Comparison of ENCODE assay signal across 18 mouse cellular contexts in genomic region chr5:4273001-4273400, GRCm38 (mm10).
DNase-seq lines count a peak whose midpoint lies in the region; ATAC-seq and TF ChIP-seq lines count a peak whose summit lies in the region.
"Had no signal": no experiment of that assay in that cellular context is flagged by ENCODE, and none has a peak within 500 bp of the region (broad histone marks: within the 10 kb centered on the region; RNA-seq: fewer than 3 reads in every experiment).

No protein-coding gene starts in this region.

- 0 out of 2 replicates have a peak overlapping the region, but pooled peaks have one; percentile 24 for H3K27ac ChIP-seq in heart, embryonic 11.5 days (ENCODE audit: low read depth, low read length)
- no peak overlapping the region for H3K27ac ChIP-seq in kidney, embryonic 16.5 days (ENCODE audit: low read length)
- H3K27ac ChIP-seq: hindbrain, embryonic 15.5 days; limb, embryonic 13.5 days; midbrain, embryonic 12.5 days had no signal

- H3K9ac ChIP-seq in heart, embryonic 11.5 days (ENCODE audit: low read depth, low read length): no peak overlapping the region
- H3K9ac ChIP-seq in kidney, embryonic 16.5 days (replicated peaks; ENCODE audit: low read length): no peak overlapping the region
- H3K9ac ChIP-seq: hindbrain, embryonic 15.5 days; limb, embryonic 13.5 days; midbrain, embryonic 12.5 days had no signal

- 59% methylated on average over 5 of the region's 5 CpGs for WGBS in heart, embryonic 11.5 days (ENCODE audit: insufficient replicate concordance)
- WGBS in kidney, embryonic 16.5 days: 63% methylated on average over 5 of the region's 5 CpGs

- intact Hi-C loops in heart, postnatal 25 days (cut with DNase I): no loop called here

- TF ChIP-seq CTCF in brain, embryonic 14.5 days (IDR thresholded peaks at IDR 0.05; ENCODE audit: borderline replicate concordance, extremely low read depth, insufficient read depth, insufficient read length): no peak

- TF ChIP-seq POLR2A in brain, embryonic 14.5 days (IDR thresholded peaks at IDR 0.05; ENCODE audit: borderline replicate concordance, extremely low read depth, insufficient read depth, insufficient read length, poor library complexity, severe bottlenecking): no peak

- ATAC-seq in heart, embryonic 11.5 days (replicated peaks; ENCODE audit: insufficient number of reproducible peaks, low FRiP score, low TSS enrichment): no peak; the same call in 1 of the 2 replicates
- ATAC-seq in kidney, embryonic 16.5 days (ENCODE audit: low FRiP score, low TSS enrichment): 0 out of 2 replicates have a peak, but pooled peaks have one; percentile 23
- ATAC-seq: activated CD4-positive, CD25-positive, alpha-beta regulatory T cell, adult 4 months; CD4-positive, CD25-positive, alpha-beta regulatory T cell, adult 4 months had no signal

- no peaks in the 10 kb centered on the region for H3K9me3 ChIP-seq in heart, embryonic 11.5 days (replicated peaks; ENCODE audit: control insufficient read depth, low read length)
- no peaks in the 10 kb centered on the region for H3K9me3 ChIP-seq in kidney, embryonic 16.5 days (ENCODE audit: low read length)
- H3K9me3 ChIP-seq: hindbrain, embryonic 15.5 days; limb, embryonic 13.5 days; midbrain, embryonic 12.5 days had no signal

- H3K27me3 ChIP-seq in heart, embryonic 11.5 days (ENCODE audit: control insufficient read depth, insufficient read depth, low read length): no peaks in the 10 kb centered on the region
- H3K27me3 ChIP-seq in kidney, embryonic 16.5 days (ENCODE audit: insufficient read depth, low read length): no peaks in the 10 kb centered on the region
- H3K27me3 ChIP-seq: hindbrain, embryonic 15.5 days; limb, embryonic 13.5 days; midbrain, embryonic 12.5 days had no signal

- no peak overlapping the region for H3K4me3 ChIP-seq in heart, embryonic 11.5 days (ENCODE audit: low read depth, low read length)
- H3K4me3 ChIP-seq in kidney, embryonic 16.5 days (ENCODE audit: low read length): no peak overlapping the region
- H3K4me3 ChIP-seq: hindbrain, embryonic 15.5 days; limb, embryonic 13.5 days; midbrain, embryonic 12.5 days had no signal

- no peak overlapping the region for H3K4me2 ChIP-seq in heart, embryonic 11.5 days
- H3K4me2 ChIP-seq in kidney, embryonic 16.5 days (replicated peaks; ENCODE audit: low read depth, low read length): no peak overlapping the region
- H3K4me2 ChIP-seq: hindbrain, embryonic 15.5 days; limb, embryonic 13.5 days; midbrain, embryonic 12.5 days had no signal

- H3K4me1 ChIP-seq in heart, embryonic 11.5 days (ENCODE audit: control insufficient read depth, insufficient read depth, low read length): peaks cover 3% of the 10 kb centered on the region; the same call in 1 of the 2 replicates
- no peaks in the 10 kb centered on the region for H3K4me1 ChIP-seq in kidney, embryonic 16.5 days (ENCODE audit: insufficient read depth, low read length)
- H3K4me1 ChIP-seq: hindbrain, embryonic 15.5 days; limb, embryonic 13.5 days; midbrain, embryonic 12.5 days had no signal

- DNase-seq in heart, postnatal 25 days (ENCODE audit: low spot score): no peak
- DNase-seq in kidney, postnatal 25 days: no peak
- DNase-seq in 3T3-L1 (ENCODE audit: low read depth, low spot score): peak; percentile 52
- peak; percentile 8 for DNase-seq in brain, embryonic 14.5 days (ENCODE audit: low read depth)
- DNase-seq in ovary, postnatal 36 days (ENCODE audit: low spot score): no peak
- DNase-seq in ovary, postnatal 14 days (ENCODE audit: low spot score): no peak
- DNase-seq: cerebellum, adult 18-20 months; embryo, embryonic 11 days; gastrocnemius, postnatal 25 days; right cerebral cortex, postnatal 25 days; thymus, adult 2 months had no signal

- H3K36me3 ChIP-seq in heart, embryonic 11.5 days (ENCODE audit: control insufficient read depth, insufficient read depth, low read length): no peaks in the 10 kb centered on the region
- no peaks in the 10 kb centered on the region for H3K36me3 ChIP-seq in kidney, embryonic 16.5 days (ENCODE audit: insufficient read depth, low read length)
- H3K36me3 ChIP-seq: hindbrain, embryonic 15.5 days; limb, embryonic 13.5 days; midbrain, embryonic 12.5 days had no signal

Comparison
In these comparisons a context has a peak if more than half of its experiments do, and no peak if none do; other contexts are left out.
1. DNase-seq: peak in 3T3-L1 (single experiment) and brain, embryonic 14.5 days (single experiment); none in heart, postnatal 25 days (single experiment), kidney, postnatal 25 days (0 of 2), ovary, postnatal 36 days (single experiment) and ovary, postnatal 14 days (single experiment).